Mouse (Mus musculus) hindbrain, embryonic 14.5 days (tissue): ENCODE measurements around the gene Pdlim1. TPM values are rescaled to one million over a fixed set of nuclear protein-coding genes. Genes with fewer than 3 reads are reported as not detected.
"Not testable (repeated sequence)": the region's sequence is repeated elsewhere in the genome, so short reads cannot be mapped to it uniquely, and the experiment has no call there.

Source experiments
- ATAC-seq: fragments of 200-750 bp; cut with Nextera tagmentation; 2 replicates; pipeline ENCODE4 v1.8.0; 2017; ENCODE audit warnings: moderate number of reproducible peaks, mild to moderate bottlenecking, moderate TSS enrichment, moderate library complexity; ENCODE audit not compliant: low FRiP score
- DNase-seq: peaks from one replicate; pipeline ENCODE4 v3.0.0-alpha.2; 2015; ENCODE audit warnings: low spot score
- H3K27ac ChIP-seq: fragments of 300-500 bp; sonication (generic); 2 replicates; pipeline ENCODE4 v1.5.1; 2014; ENCODE audit warnings: mild to moderate bottlenecking, moderate library complexity
- H3K27me3 ChIP-seq: fragments of 300-500 bp; sonication (generic); 2 replicates; pipeline ENCODE4 v1.6.1; 2014; ENCODE audit warnings: mild to moderate bottlenecking, low read length, mixed read lengths; ENCODE audit not compliant: control insufficient read depth, insufficient read depth
- H3K36me3 ChIP-seq: fragments of 300-500 bp; sonication (generic); replicated peaks from 2 replicates; pipeline ENCODE4 v1.6.1; 2014; ENCODE audit not compliant: control insufficient read depth, insufficient read depth
- H3K4me1 ChIP-seq: fragments of 300-500 bp; sonication (generic); replicated peaks from 2 replicates; pipeline ENCODE4 v1.6.1; 2014; ENCODE audit warnings: antibody characterized with exemption, low read length, mixed read lengths; ENCODE audit not compliant: control insufficient read depth, insufficient read depth
- H3K4me2 ChIP-seq: fragments of 300-500 bp; sonication (generic); replicated peaks from 2 replicates; pipeline ENCODE4 v1.6.1; 2014; ENCODE audit warnings: mild to moderate bottlenecking, moderate library complexity
- H3K4me3 ChIP-seq: fragments of 300-500 bp; sonication (generic); replicated peaks from 2 replicates; pipeline ENCODE4 v1.5.1; 2014; ENCODE audit warnings: mild to moderate bottlenecking, low read length
- H3K9ac ChIP-seq: fragments of 300-500 bp; sonication (generic); 2 replicates; pipeline ENCODE4 v1.6.1; 2014
- H3K9me3 ChIP-seq: fragments of 300-500 bp; sonication (generic); 2 replicates; pipeline ENCODE4 v1.6.1; 2016; ENCODE audit warnings: low read length; ENCODE audit not compliant: control insufficient read depth
- WGBS: fragments of 180-500 bp; shearing (Covaris S2); extraction: QIAGEN DNeasy Blood & Tissue Kit; methylation state at CpG from one replicate; pipeline ENCODE4 v1.1.7; 2014; 5-methylcytosine and 5-hydroxymethylcytosine counted together
- polyA plus RNA-seq: library from polyadenylated mRNA; unstranded; fragments of >200 nt; fragmentation: Nextera tagmentation; extraction: Ambion mirVana; gene quantifications from 2 replicates; pipeline ENCODE4 v1.2.1, GENCODE M21; 2014

Pdlim1 gene
- polyA plus RNA-seq, 1 experiment from 2014 or later: 9.0 TPM

GRCm38 (mm10) chr19:40238175-40238850, 33.3 kb downstream of the Pdlim1 start:
- H3K4me2 ChIP-seq: no peak overlapping the region
- ATAC-seq: no peak
- H3K4me1 ChIP-seq: peaks cover 9% of the 10 kb centered on the region; the same call in 1 of the 2 replicates
- no peak for DNase-seq
- no peaks in the 10 kb centered on the region for H3K9me3 ChIP-seq
- WGBS: 92% methylated on average over 6 of the region's 6 CpGs
- no peak overlapping the region for H3K9ac ChIP-seq
- H3K27me3 ChIP-seq: no peaks in the 10 kb centered on the region
- H3K4me3 ChIP-seq: no peak overlapping the region
- H3K27ac ChIP-seq: no peak overlapping the region
- no peaks in the 10 kb centered on the region for H3K36me3 ChIP-seq

- 95% methylated on average over 2 of the region's 2 CpGs for WGBS
- no peak overlapping the region for H3K4me3 ChIP-seq
- H3K4me1 ChIP-seq: no peaks in the 10 kb centered on the region
- H3K27me3 ChIP-seq: no peaks in the 10 kb centered on the region
- no peaks in the 10 kb centered on the region for H3K9me3 ChIP-seq
- ATAC-seq (no peak), DNase-seq (no peak)
- no peak overlapping the region for H3K4me2 ChIP-seq
- H3K9ac ChIP-seq: no peak overlapping the region
- no peak overlapping the region for H3K27ac ChIP-seq
- H3K36me3 ChIP-seq: no peaks in the 10 kb centered on the region
These were observed 39.1 kb downstream of the Pdlim1 start for GRCm38 (mm10) chr19:40232560-40232959.

- H3K9me3 ChIP-seq: no peaks in the 10 kb centered on the region
- H3K27ac ChIP-seq: no peak overlapping the region
- DNase-seq (no peak), ATAC-seq (0 out of 2 replicates have a peak, but pooled peaks have one; percentile 27)
- H3K36me3 ChIP-seq: no peaks in the 10 kb centered on the region
- H3K4me2 ChIP-seq: no peak overlapping the region
- no peaks in the 10 kb centered on the region for H3K27me3 ChIP-seq
- WGBS: 72% methylated on average over 7 of the region's 7 CpGs
- H3K9ac ChIP-seq: no peak overlapping the region
- H3K4me3 ChIP-seq: no peak overlapping the region
- H3K4me1 ChIP-seq: no peaks in the 10 kb centered on the region
These were observed 39.7 kb downstream of the Pdlim1 start for GRCm38 (mm10) chr19:40231825-40232541.

- no peak overlapping the region for H3K4me3 ChIP-seq
- 87% methylated on average over 13 of the region's 13 CpGs for WGBS
- ATAC-seq: no peak
- no peak for DNase-seq
- no peak overlapping the region for H3K4me2 ChIP-seq
- no peaks in the 10 kb centered on the region for H3K27me3 ChIP-seq
- H3K27ac ChIP-seq: no peak overlapping the region
- no peak overlapping the region for H3K9ac ChIP-seq
- H3K4me1 ChIP-seq: no peaks in the 10 kb centered on the region
- no peaks in the 10 kb centered on the region for H3K9me3 ChIP-seq
- H3K36me3 ChIP-seq: no peaks in the 10 kb centered on the region
These were observed 40.4 kb downstream of the Pdlim1 start for GRCm38 (mm10) chr19:40231074-40231738.

- no peak overlapping the region for H3K27ac ChIP-seq
- H3K9ac ChIP-seq: no peak overlapping the region
- no peaks in the 10 kb centered on the region for H3K36me3 ChIP-seq
- H3K4me1 ChIP-seq: no peaks in the 10 kb centered on the region
- 91% methylated on average over 12 of the region's 12 CpGs for WGBS
- H3K27me3 ChIP-seq: no peaks in the 10 kb centered on the region
- DNase-seq (no peak), ATAC-seq (no peak)
- no peak overlapping the region for H3K4me3 ChIP-seq
- no peaks in the 10 kb centered on the region for H3K9me3 ChIP-seq
- H3K4me2 ChIP-seq: no peak overlapping the region
These were observed 45.0 kb downstream of the Pdlim1 start for GRCm38 (mm10) chr19:40226516-40227151.

- Histone ChIP-seq H3K9ac (no peak overlapping the region), H3K4me1 (no peaks in the 10 kb centered on the region), H3K36me3 (no peaks in the 10 kb centered on the region), H3K27me3 (no peaks in the 10 kb centered on the region), H3K27ac (no peak overlapping the region), H3K4me3 (no peak overlapping the region), H3K9me3 (no peaks in the 10 kb centered on the region), H3K4me2 (no peak overlapping the region)
- DNase-seq (no peak), ATAC-seq (no peak)
- 72% methylated on average over 5 of the region's 5 CpGs for WGBS
These were observed 45.9 kb downstream of the Pdlim1 start for GRCm38 (mm10) chr19:40225761-40226110.

- H3K9me3 ChIP-seq: no peaks in the 10 kb centered on the region
- peak; percentile 78 for ATAC-seq
- no peaks in the 10 kb centered on the region for H3K27me3 ChIP-seq
- H3K36me3 ChIP-seq: no peaks in the 10 kb centered on the region
- H3K27ac ChIP-seq: no peak overlapping the region
- 79% methylated on average over 5 of the region's 5 CpGs for WGBS
- no peak overlapping the region for H3K4me2 ChIP-seq
- H3K4me3 ChIP-seq: no peak overlapping the region
- peak; percentile 88 for DNase-seq
- H3K9ac ChIP-seq: no peak overlapping the region
- H3K4me1 ChIP-seq: no peaks in the 10 kb centered on the region
These were observed 46.4 kb downstream of the Pdlim1 start for GRCm38 (mm10) chr19:40225102-40225760.

GRCm38 (mm10) chr19:40222307-40222706, 49.3 kb downstream of the Pdlim1 start:
- ATAC-seq, H3K27me3 ChIP-seq, H3K4me3 ChIP-seq, H3K9me3 ChIP-seq, H3K36me3 ChIP-seq, DNase-seq, H3K27ac ChIP-seq, H3K9ac ChIP-seq, H3K4me1 ChIP-seq, H3K4me2 ChIP-seq: not testable (repeated sequence)
- 95% methylated on average over 9 of the region's 9 CpGs for WGBS

GRCm38 (mm10) chr19:40220878-40221277, 50.8 kb downstream of the Pdlim1 start:
- DNase-seq (no peak), ATAC-seq (no peak)
- H3K9ac ChIP-seq: no peak overlapping the region
- no peaks in the 10 kb centered on the region for H3K36me3 ChIP-seq
- no peaks in the 10 kb centered on the region for H3K9me3 ChIP-seq
- H3K4me1 ChIP-seq: no peaks in the 10 kb centered on the region
- H3K4me2 ChIP-seq: no peak overlapping the region
- H3K4me3 ChIP-seq: no peak overlapping the region
- no peak overlapping the region for H3K27ac ChIP-seq
- no peaks in the 10 kb centered on the region for H3K27me3 ChIP-seq
- 78% methylated on average over 5 of the region's 5 CpGs for WGBS
